Mouse (Mus musculus): Measurements from ENCODE around the gene Krt78. TPM values are rescaled to one million over a fixed set of nuclear protein-coding genes. Genes with fewer than 3 reads are reported as not detected.

Gene Krt78
- polyA plus RNA-seq, 1 experiment from 2014 or later, result 0.09 TPM

DNA sequence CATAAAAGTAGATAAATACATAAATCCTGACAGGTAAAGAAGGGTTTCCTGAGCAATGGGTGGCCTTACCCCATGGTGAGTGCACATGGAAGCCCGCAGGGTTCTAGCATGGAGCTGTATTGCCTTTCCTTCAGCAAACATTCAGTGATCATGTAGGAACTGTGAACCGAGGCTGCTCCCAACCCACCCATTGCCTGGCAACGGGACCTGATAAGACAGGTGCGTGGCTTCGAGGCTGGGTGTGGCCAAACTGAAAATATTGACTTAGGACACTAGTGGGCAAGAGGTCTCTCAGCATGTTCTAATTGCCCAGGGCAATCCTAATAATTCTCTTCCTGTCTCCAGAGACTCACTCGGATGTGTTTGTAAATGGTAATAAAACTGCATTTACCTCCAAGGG is 40.3 kb upstream of the Krt78 start:
- no peak overlapping the region for H3K4me3 ChIP-seq (ENCODE audit: low read depth, low read length)
- peak overlapping the region; percentile 4; the same call in 1 of the 2 replicates for H3K27ac ChIP-seq (ENCODE audit: low read depth)
- H3K9me3 ChIP-seq (ENCODE audit: control insufficient read depth, low read length), result no peaks in the 10 kb centered on the region
- H3K4me1 ChIP-seq (replicated peaks; ENCODE audit: control insufficient read depth, insufficient read depth, low read length), result no peaks in the 10 kb centered on the region
- WGBS, result 75% methylated on average over 6 of the region's 6 CpGs
- no peak overlapping the region for H3K4me2 ChIP-seq (ENCODE audit: low read length)
- H3K36me3 ChIP-seq (ENCODE audit: control insufficient read depth, insufficient read depth, low read length), result peaks cover 6% of the 10 kb centered on the region; the same call in 1 of the 2 replicates
- DNase-seq (ENCODE audit: low spot score) (no peak), ATAC-seq (replicated peaks; ENCODE audit: low FRiP score, low TSS enrichment, low read depth) (peak; percentile 47; the same call in 1 of the 2 replicates)
- no peaks in the 10 kb centered on the region for H3K27me3 ChIP-seq (replicated peaks; ENCODE audit: control insufficient read depth, insufficient read depth, low read length)
- H3K9ac ChIP-seq (ENCODE audit: low read length), result no peak overlapping the region

DNA sequence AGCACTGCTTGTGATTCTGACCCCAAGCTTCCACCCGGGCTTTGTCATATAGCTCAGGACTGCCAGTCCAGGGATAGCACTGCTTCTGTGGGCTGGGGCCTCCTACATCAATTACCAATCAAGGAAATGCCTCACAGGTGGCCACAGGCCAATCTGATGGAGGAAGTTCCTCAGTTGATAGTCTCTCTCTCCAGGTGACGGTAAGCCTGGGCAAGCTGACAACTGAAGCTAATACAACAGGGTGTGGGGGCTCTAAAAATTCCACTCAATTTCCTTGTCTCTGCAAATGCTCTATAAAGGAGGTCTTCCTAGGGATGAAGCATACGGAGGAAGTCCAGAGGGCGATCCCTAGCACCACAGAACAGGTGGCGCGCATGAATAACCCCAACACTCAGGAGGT is 36.9 kb upstream of the Krt78 start:
- no peak overlapping the region for H3K27ac ChIP-seq (ENCODE audit: low read depth)
- peaks cover 2% of the 10 kb centered on the region; the same call in 1 of the 2 replicates for H3K36me3 ChIP-seq (ENCODE audit: control insufficient read depth, insufficient read depth, low read length)
- no peaks in the 10 kb centered on the region for H3K4me1 ChIP-seq (replicated peaks; ENCODE audit: control insufficient read depth, insufficient read depth, low read length)
- 77% methylated on average over 6 of the region's 6 CpGs for WGBS
- H3K9ac ChIP-seq (ENCODE audit: low read length), result no peak overlapping the region
- no peak overlapping the region for H3K4me3 ChIP-seq (ENCODE audit: low read depth, low read length)
- no peaks in the 10 kb centered on the region for H3K27me3 ChIP-seq (replicated peaks; ENCODE audit: control insufficient read depth, insufficient read depth, low read length)
- DNase-seq (ENCODE audit: low spot score), result no peak
- H3K9me3 ChIP-seq (ENCODE audit: control insufficient read depth, low read length), result no peaks in the 10 kb centered on the region
- ATAC-seq (replicated peaks; ENCODE audit: low FRiP score, low TSS enrichment, low read depth), result no peak
- no peak overlapping the region for H3K4me2 ChIP-seq (ENCODE audit: low read length)

DNA sequence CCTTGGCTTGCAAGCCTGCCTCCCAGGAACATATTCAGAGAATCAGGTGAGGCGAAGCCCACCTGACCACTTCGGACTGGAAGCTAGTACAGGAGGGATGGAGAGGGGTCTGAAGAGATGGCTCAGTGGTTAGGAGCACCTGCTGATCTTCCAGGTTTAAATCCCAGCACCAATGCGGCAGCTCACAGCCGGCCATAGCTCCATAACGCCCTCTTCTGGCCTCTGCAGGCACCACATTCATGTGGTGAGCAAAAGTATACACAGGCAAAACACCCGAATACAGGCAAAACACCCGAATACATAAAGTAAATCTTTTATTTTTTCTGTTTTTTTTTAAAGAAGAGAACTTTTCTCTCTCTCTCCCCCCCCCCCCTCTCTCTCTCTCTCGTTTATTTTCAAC is 34.6 kb upstream of the Krt78 start:
- Histone ChIP-seq H3K9ac (ENCODE audit: low read length) (no peak overlapping the region), H3K4me3 (ENCODE audit: low read depth, low read length) (no peak overlapping the region), H3K36me3 (ENCODE audit: control insufficient read depth, insufficient read depth, low read length) (no peaks in the 10 kb centered on the region), H3K4me1 (replicated peaks; ENCODE audit: control insufficient read depth, insufficient read depth, low read length) (0 out of 2 replicates have a peak, but pooled peaks cover 4% of the 10 kb centered on the region), H3K4me2 (ENCODE audit: low read length) (no peak overlapping the region), H3K9me3 (ENCODE audit: control insufficient read depth, low read length) (no peaks in the 10 kb centered on the region), H3K27me3 (replicated peaks; ENCODE audit: control insufficient read depth, insufficient read depth, low read length) (no peaks in the 10 kb centered on the region), H3K27ac (ENCODE audit: low read depth) (no peak overlapping the region)
- DNase-seq (ENCODE audit: low spot score), result no peak
- ATAC-seq (replicated peaks; ENCODE audit: low FRiP score, low TSS enrichment, low read depth), result no peak
- 72% methylated on average over 8 of the region's 8 CpGs for WGBS

DNA sequence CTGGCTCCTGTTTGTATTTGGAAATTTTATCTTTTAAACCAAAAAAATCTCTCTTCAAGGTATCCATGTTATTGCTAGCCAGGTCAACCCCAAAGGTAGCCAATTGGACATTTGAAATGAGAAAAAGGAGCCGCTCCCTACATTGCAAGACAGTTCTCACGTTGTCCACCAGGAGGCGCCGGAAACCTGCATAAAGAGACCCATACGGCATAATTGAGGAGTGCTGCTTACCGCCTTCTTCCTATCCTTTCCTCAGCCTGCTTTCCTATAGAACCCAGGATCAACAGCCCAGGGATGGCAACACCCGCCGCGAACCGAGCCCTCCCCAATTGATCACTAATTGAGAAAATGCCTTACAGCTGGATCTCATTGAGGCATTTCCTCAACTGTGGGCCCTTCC is 34.0 kb upstream of the Krt78 start:
- peak; percentile 30; the same call in 1 of the 2 replicates for ATAC-seq (replicated peaks; ENCODE audit: low FRiP score, low TSS enrichment, low read depth)

DNA sequence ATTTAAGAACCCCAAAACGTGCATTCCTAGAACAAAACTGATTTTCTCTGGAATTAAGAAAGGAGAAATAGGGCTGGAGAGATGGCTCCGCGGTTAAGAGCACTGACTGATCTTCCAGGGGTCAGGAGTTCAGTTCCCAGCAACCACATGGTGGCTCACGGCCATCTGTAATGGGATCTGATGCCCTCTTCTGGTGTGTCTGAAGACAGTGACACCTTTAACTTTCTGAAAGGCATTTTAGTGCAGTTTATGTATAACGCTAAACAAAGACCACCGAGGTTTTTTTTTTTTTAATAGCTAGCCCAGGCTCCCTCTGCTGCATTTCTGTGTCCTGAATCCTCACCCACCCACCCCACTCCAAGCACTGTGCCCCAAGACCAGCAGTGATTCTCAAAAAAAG is 30.7 kb upstream of the Krt78 start:
- no peaks in the 10 kb centered on the region for H3K27me3 ChIP-seq (replicated peaks; ENCODE audit: control insufficient read depth, insufficient read depth, low read length)
- no peaks in the 10 kb centered on the region for H3K36me3 ChIP-seq (ENCODE audit: control insufficient read depth, insufficient read depth, low read length)
- ATAC-seq (replicated peaks; ENCODE audit: low FRiP score, low TSS enrichment, low read depth) (no peak), DNase-seq (ENCODE audit: low spot score) (no peak)
- H3K4me2 ChIP-seq (ENCODE audit: low read length), result peak overlapping the region; percentile 62
- no peaks in the 10 kb centered on the region for H3K9me3 ChIP-seq (ENCODE audit: control insufficient read depth, low read length)
- H3K9ac ChIP-seq (ENCODE audit: low read length), result no peak overlapping the region
- no peak overlapping the region for H3K27ac ChIP-seq (ENCODE audit: low read depth)
- 11% methylated on average over 6 of the region's 6 CpGs for WGBS
- H3K4me1 ChIP-seq (replicated peaks; ENCODE audit: control insufficient read depth, insufficient read depth, low read length), result peaks cover 4% of the 10 kb centered on the region; the same call in 1 of the 2 replicates
- no peak overlapping the region for H3K4me3 ChIP-seq (ENCODE audit: low read depth, low read length)

More for the DNA sequence above, 34.0 kb upstream of the Krt78 start:
- no peaks in the 10 kb centered on the region for H3K27me3 ChIP-seq (replicated peaks; ENCODE audit: control insufficient read depth, insufficient read depth, low read length)
- H3K9ac ChIP-seq (ENCODE audit: low read length), result no peak overlapping the region
- H3K36me3 ChIP-seq (ENCODE audit: control insufficient read depth, insufficient read depth, low read length), result no peaks in the 10 kb centered on the region
- peaks cover 4% of the 10 kb centered on the region; the same call in 1 of the 2 replicates for H3K4me1 ChIP-seq (replicated peaks; ENCODE audit: control insufficient read depth, insufficient read depth, low read length)
- WGBS, result 2% methylated on average over 10 of the region's 10 CpGs
- no peak overlapping the region for H3K4me2 ChIP-seq (ENCODE audit: low read length)
- no peak overlapping the region for H3K4me3 ChIP-seq (ENCODE audit: low read depth, low read length)
- no peak overlapping the region for H3K27ac ChIP-seq (ENCODE audit: low read depth)
- peak; percentile 97 for DNase-seq (ENCODE audit: low spot score)
- H3K9me3 ChIP-seq (ENCODE audit: control insufficient read depth, low read length), result no peaks in the 10 kb centered on the region

DNA sequence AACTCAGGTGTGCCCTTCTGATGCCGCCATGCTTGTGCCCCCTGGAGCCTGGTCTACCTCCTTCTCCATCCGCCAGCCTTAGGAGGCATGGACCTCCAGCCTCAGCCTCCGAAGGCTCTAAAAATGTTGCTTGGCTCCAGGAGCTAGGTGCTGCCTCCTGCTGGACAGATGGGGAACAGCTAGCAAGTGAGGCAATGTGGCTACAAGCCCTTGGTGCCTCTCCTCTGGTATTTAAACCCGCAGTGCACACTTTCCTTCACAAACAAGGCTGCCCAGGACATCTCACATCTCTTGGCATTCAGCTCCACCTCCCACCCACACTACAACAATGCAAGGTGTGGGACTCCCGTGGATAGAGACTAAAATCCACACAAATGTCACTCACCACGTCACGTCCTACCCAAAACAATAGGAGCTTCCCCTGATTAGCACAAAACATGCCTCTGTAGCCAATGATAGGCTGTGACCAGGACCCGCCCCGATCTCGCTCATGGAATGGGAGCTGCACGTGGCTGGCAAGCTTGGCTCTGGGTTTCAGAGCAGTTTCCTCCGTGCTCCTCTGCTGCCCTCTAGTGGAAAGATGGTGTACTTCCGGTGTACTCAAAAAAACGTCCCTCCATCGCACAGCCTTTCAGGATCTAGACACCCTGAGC is 30.0 kb upstream of the Krt78 start:
- Histone ChIP-seq H3K4me1 (replicated peaks; ENCODE audit: control insufficient read depth, insufficient read depth, low read length) (peaks cover 4% of the 10 kb centered on the region; the same call in 1 of the 2 replicates), H3K9me3 (ENCODE audit: control insufficient read depth, low read length) (no peaks in the 10 kb centered on the region), H3K27ac (ENCODE audit: low read depth) (peak overlapping the region; percentile 78), H3K4me2 (ENCODE audit: low read length) (peak overlapping the region; percentile 62), H3K4me3 (ENCODE audit: low read depth, low read length) (peak overlapping the region; percentile 22), H3K27me3 (replicated peaks; ENCODE audit: control insufficient read depth, insufficient read depth, low read length) (no peaks in the 10 kb centered on the region), H3K36me3 (ENCODE audit: control insufficient read depth, insufficient read depth, low read length) (no peaks in the 10 kb centered on the region), H3K9ac (ENCODE audit: low read length) (peak overlapping the region; percentile 27; the same call in 1 of the 2 replicates)
- ATAC-seq (replicated peaks; ENCODE audit: low FRiP score, low TSS enrichment, low read depth), result peak; percentile 87
- DNase-seq (ENCODE audit: low spot score), result peak; percentile 98
- WGBS, result 2% methylated on average over 15 of the region's 15 CpGs

DNA sequence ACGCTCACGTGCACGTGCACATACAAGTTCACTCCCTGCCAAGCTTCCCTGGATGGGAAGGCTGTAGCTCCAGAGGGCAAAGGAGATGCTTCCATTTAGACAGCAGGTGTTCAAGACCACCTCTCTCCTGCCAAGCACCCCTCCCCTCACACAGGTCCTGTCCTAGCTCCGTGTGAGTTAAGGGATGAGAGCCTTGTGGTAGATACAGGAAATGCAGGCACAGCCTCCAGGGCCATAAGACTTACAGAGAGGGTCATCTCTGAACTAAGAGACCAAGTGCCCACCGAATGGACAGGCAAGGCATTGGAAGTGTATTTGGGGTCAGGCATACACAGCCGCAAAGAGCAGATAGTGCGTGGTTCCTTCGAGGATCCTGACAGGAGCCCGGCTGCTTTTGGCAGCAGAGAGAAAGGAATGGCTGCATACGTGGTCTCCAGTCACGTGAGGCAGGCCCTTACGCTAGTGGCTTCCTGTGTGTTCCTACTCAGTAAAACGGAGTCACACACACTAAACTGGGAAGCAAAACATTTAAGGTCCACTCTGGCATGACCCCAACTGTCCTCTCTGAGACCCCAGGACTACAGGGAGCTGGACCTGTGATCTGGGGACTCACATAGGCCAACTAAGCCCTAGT is 29.3 kb upstream of the Krt78 start:
- H3K4me1 ChIP-seq (replicated peaks; ENCODE audit: control insufficient read depth, insufficient read depth, low read length), result peaks cover 4% of the 10 kb centered on the region; the same call in 1 of the 2 replicates
- H3K9me3 ChIP-seq (ENCODE audit: control insufficient read depth, low read length), result no peaks in the 10 kb centered on the region
- ATAC-seq (replicated peaks; ENCODE audit: low FRiP score, low TSS enrichment, low read depth) (no peak), DNase-seq (ENCODE audit: low spot score) (no peak)
- no peak overlapping the region for H3K9ac ChIP-seq (ENCODE audit: low read length)
- 79% methylated on average over 13 of the region's 13 CpGs for WGBS
- H3K4me3 ChIP-seq (ENCODE audit: low read depth, low read length), result no peak overlapping the region
- H3K27ac ChIP-seq (ENCODE audit: low read depth), result peak overlapping the region; percentile 78; the same call in 1 of the 2 replicates
- no peaks in the 10 kb centered on the region for H3K36me3 ChIP-seq (ENCODE audit: control insufficient read depth, insufficient read depth, low read length)
- H3K4me2 ChIP-seq (ENCODE audit: low read length), result peak overlapping the region; percentile 62; the same call in 1 of the 2 replicates
- no peaks in the 10 kb centered on the region for H3K27me3 ChIP-seq (replicated peaks; ENCODE audit: control insufficient read depth, insufficient read depth, low read length)

DNA sequence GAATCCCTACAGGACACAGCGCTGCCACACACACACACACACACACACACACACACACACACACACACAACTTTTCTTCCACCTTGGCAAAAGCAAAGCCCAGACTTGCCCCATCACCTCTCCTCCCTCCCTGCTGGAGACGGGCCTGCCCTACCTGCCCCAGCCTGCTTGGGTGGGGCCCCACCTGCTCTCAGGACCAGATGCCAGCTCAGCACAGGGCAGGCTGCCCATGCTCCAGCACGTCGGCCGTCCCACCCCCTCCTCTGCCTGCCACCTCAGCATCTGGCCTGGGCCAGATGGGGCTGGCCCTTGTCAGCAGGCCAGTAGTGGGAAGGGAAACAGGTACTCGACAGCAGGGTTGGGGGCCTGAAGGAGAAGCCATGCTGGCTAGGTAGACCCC is 26.8 kb upstream of the Krt78 start:
- no peak for ATAC-seq (replicated peaks; ENCODE audit: low FRiP score, low TSS enrichment, low read depth)
- no peak overlapping the region for H3K4me3 ChIP-seq (ENCODE audit: low read depth, low read length)
- H3K27ac ChIP-seq (ENCODE audit: low read depth), result 0 out of 2 replicates have a peak overlapping the region, but pooled peaks have one; percentile 10
- H3K9ac ChIP-seq (ENCODE audit: low read length), result no peak overlapping the region
- no peak overlapping the region for H3K4me2 ChIP-seq (ENCODE audit: low read length)
- H3K27me3 ChIP-seq (replicated peaks; ENCODE audit: control insufficient read depth, insufficient read depth, low read length), result no peaks in the 10 kb centered on the region
- H3K9me3 ChIP-seq (ENCODE audit: control insufficient read depth, low read length), result no peaks in the 10 kb centered on the region
- peaks cover 29% of the 10 kb centered on the region for H3K4me1 ChIP-seq (replicated peaks; ENCODE audit: control insufficient read depth, insufficient read depth, low read length)
- DNase-seq (ENCODE audit: low spot score), result no peak
- H3K36me3 ChIP-seq (ENCODE audit: control insufficient read depth, insufficient read depth, low read length), result no peaks in the 10 kb centered on the region
- 66% methylated on average over 6 of the region's 6 CpGs for WGBS

All from intestine, embryonic 14.5 days (tissue).